Mouse (Mus musculus) cortical plate, adult 2 months (tissue): ENCODE results near the gene Gdf2. TPM values are rescaled to one million over a fixed set of nuclear protein-coding genes. Genes with fewer than 3 reads are reported as not detected.

ENCODE experiments used
- H3K27ac ChIP-seq: fragments of 200-500 bp; 2 replicates; pipeline ENCODE4 v1.5.1; 2012; ENCODE audit warnings: low read length, control low read depth, inconsistent platforms; ENCODE audit not compliant: insufficient read depth
- H3K4me1 ChIP-seq: fragments of 200-500 bp; 2 replicates; pipeline ENCODE4 v1.6.1; 2011; ENCODE audit warnings: low read length; ENCODE audit not compliant: control insufficient read depth, insufficient read depth
- H3K4me3 ChIP-seq: fragments of 200-500 bp; 2 replicates; pipeline ENCODE4 v1.5.1; 2011; ENCODE audit warnings: mild to moderate bottlenecking, low read length, control low read depth; ENCODE audit not compliant: insufficient read depth
- CTCF ChIP-seq: fragments of 200-500 bp; IDR thresholded peaks from 2 replicates; pipeline ENCODE4 v1.5.1; 2011; ENCODE audit warnings: mild to moderate bottlenecking, control low read depth, low read length; ENCODE audit not compliant: insufficient read depth; ENCODE audit errors: extremely low read depth
- POLR2A ChIP-seq: fragments of 200-500 bp; IDR thresholded peaks from 2 replicates; pipeline ENCODE4 v1.6.1; 2011; ENCODE audit warnings: mild to moderate bottlenecking, low read length, control low read depth; ENCODE audit not compliant: insufficient read depth; ENCODE audit errors: extremely low read depth
- polyA plus RNA-seq: library from polyadenylated mRNA; depleted of rRNA; stranded (reverse); fragments of >200 nt; gene quantifications from 2 replicates; pipeline ENCODE4 v1.2.3, GENCODE M21; 2012; rRNA removed

The Gdf2 gene
- polyA plus RNA-seq, 1 experiment, result not detected

GRCm38 (mm10) chr14:33991971-33992370 lies 51.1 kb downstream of the Gdf2 start:
- no peak for TF ChIP-seq POLR2A
- no peaks in the 10 kb centered on the region for H3K4me1 ChIP-seq
- no peak overlapping the region for H3K27ac ChIP-seq
- no peak overlapping the region for H3K4me3 ChIP-seq

GRCm38 (mm10) chr14:33993051-33993450 lies 52.2 kb downstream of the Gdf2 start:
- Histone ChIP-seq H3K27ac (no peak overlapping the region), H3K4me3 (no peak overlapping the region), H3K4me1 (no peaks in the 10 kb centered on the region)
- no peak for TF ChIP-seq POLR2A

GRCm38 (mm10) chr14:33993521-33994289 lies 52.9 kb downstream of the Gdf2 start:
- TF ChIP-seq POLR2A, result no peak
- no peak for TF ChIP-seq CTCF
- H3K4me1 ChIP-seq, result no peaks in the 10 kb centered on the region
- no peak overlapping the region for H3K4me3 ChIP-seq
- H3K27ac ChIP-seq, result no peak overlapping the region

Other genes with a start within 250 kb of the Gdf2 start
- 3.8 and 4.2 TPM in 2 replicates for gene Gdf10, start 17.5 kb upstream of the Gdf2 start, polyA plus RNA-seq
- not detected in 2 replicates for gene Rbp3, start 13.0 kb downstream of the Gdf2 start, polyA plus RNA-seq
- 3.1 and 3.4 TPM in 2 replicates for gene Zfp488, start 37.7 kb downstream of the Gdf2 start, polyA plus RNA-seq
- not detected in 2 replicates for gene Gm30083, start 74.1 kb downstream of the Gdf2 start, polyA plus RNA-seq
- gene Gm5460, start 75.7 kb downstream of the Gdf2 start, polyA plus RNA-seq, result not detected in 2 replicates
- not detected in 2 replicates for gene Antxrl, start 111.7 kb downstream of the Gdf2 start, polyA plus RNA-seq
- 0.44 and 0.86 TPM in 2 replicates for gene Anxa8, start 144.9 kb downstream of the Gdf2 start, polyA plus RNA-seq
- not detected in 2 replicates for gene A630023A22Rik, start 161.7 kb downstream of the Gdf2 start, polyA plus RNA-seq
- gene Npy4r, start 211.4 kb downstream of the Gdf2 start, polyA plus RNA-seq, result not detected in 2 replicates